Mouse (Mus musculus) natural killer cell, adult 2 months (primary cell): ENCODE results near the gene Tesmin.

Source experiments
- DNase-seq, 2 experiments: peaks; one replicate each; pipeline ENCODE4 v3.0.0; 2022; ENCODE audit warnings: low spot score in 2 of 2

Gene Tesmin

DNA sequence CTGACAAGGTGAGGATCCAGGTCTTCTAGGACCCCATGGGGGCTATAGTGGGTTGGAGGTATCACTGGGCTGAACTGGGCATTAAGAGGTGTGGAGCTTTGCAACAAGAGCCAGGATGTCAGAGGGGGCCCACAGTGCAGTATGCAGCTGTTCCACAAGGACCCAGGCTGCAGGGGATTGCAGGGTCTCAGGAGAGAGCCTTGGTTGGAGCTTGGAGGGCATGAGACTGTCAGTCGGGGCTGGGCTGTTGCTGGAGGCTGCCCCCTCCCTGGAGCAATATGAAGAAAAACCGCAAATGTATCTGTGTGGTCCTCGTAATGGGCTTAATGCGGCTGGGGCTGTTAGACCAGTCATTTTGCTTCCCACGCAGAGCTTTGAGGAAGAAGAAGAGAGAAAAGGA lies 52.0 kb downstream of the Tesmin start:
- no peak for DNase-seq

DNA sequence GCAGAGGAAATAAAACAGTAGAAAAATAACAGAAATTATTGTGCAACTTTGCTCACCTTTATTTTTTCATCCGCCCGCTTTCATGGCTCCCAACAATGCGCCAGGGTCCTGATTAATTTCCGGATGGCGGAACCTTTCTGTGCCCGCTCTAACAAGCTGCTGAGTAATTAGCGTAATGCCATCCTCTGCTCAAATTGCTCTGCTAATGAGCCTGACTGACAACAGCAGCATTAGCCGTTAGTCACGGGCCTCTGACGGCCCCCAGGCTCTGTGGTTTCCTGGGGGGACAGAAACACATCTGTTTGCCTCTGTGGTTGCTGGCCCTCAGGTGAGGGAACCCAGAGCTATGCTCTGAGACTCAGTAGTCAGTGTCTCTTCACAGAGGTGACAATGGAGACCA lies 52.4 kb downstream of the Tesmin start:
- DNase-seq: no peak

GRCm38 (mm10) chr19:3447348-3447747 lies 58.7 kb downstream of the Tesmin start:
- DNase-seq: no peak

DNA sequence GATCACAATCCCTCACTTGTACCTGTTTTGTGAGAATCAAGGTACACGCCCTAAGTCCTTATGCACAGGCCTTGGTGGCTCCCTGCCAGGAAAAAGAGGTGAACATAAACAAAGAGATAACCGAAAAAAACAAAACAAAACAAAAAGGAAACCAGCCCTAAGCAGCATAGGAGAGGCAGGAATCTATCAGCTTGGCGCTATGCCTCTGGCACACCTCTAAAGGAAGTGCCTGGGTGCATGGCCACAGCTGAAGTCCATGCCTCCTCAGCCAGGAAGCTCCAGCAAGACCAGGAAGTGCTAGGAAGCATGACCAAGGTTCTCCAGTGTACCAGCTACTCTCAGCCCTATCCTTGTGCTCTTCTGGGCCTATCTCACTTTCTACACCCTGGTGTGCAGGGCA lies 60.6 kb downstream of the Tesmin start:
- DNase-seq: no peak

GRCm38 (mm10) chr19:3450714-3451113 lies 62.1 kb downstream of the Tesmin start:
- DNase-seq: no peak

DNA sequence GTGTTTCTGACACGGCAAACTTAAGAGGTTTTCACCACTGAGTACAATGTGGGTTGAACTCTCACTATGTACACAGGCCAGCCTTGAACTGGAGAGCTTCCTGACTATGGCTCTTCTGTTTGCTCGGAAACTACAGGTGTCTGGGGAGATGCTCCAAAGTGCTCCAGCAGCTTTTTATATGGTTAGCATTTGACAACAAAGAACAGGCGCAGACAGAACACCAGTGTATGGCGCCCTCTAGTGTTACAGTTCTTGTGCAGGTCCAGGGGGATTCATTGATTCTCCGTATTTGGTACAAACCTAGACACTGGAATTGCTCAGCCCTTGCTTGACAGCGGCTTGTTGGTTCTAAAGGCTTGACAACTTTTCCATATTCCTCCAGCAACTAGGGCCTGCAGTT lies 62.5 kb downstream of the Tesmin start:
- peak; percentile 51 to 61 for DNase-seq

DNA sequence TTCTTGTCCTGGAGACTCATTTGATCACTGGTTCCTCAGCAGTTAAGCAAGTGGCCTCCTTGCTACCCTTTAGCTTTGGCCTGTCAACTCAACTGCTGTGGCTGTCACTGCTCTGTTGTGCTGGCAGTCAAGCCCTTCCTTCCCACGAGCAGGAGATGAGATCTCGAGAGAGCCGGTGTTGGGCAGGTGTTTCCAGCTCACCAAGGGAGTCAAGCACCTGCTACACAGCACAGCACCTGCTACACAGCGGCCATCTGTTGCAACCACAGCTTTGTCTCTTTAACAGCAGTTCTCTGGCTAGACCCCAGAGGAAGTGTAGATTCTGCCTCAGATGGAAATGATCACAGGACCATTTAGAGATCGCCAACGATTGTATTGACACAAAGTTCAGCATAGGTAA lies 63.0 kb downstream of the Tesmin start:
- DNase-seq: peak in 1 of 2 experiments; percentile 16
